In genomic region chr11:12355681-12356080, GRCm38 (mm10) we compare ENCODE assay signal across 12 mouse cellular contexts.
DNase-seq lines count a peak whose midpoint lies in the region; ATAC-seq and TF ChIP-seq lines count a peak whose summit lies in the region.
"Had no signal": no experiment of that assay in that cellular context is flagged by ENCODE, and none has a peak within 500 bp of the region (broad histone marks: within the 10 kb centered on the region; RNA-seq: fewer than 3 reads in every experiment).

No protein-coding gene starts in this region.

- no peaks in the 10 kb centered on the region for H3K27me3 ChIP-seq in forebrain, postnatal 0 days (ENCODE audit: insufficient read depth, low read length)
- 0 out of 2 replicates have a peak, but pooled peaks cover 3% of the 10 kb centered on the region for H3K27me3 ChIP-seq in embryonic facial prominence, embryonic 10.5 days (replicated peaks; ENCODE audit: low read depth, poor library complexity, severe bottlenecking)
- H3K27me3 ChIP-seq: limb, embryonic 15.5 days had no signal

- H3K9ac ChIP-seq in forebrain, postnatal 0 days: no peak overlapping the region
- H3K9ac ChIP-seq: limb, embryonic 15.5 days had no signal

- H3K4me3 ChIP-seq in forebrain, postnatal 0 days (ENCODE audit: low read depth, low read length): no peak overlapping the region
- no peak overlapping the region for H3K4me3 ChIP-seq in embryonic facial prominence, embryonic 10.5 days
- H3K4me3 ChIP-seq: erythroblast, embryonic 14.5 days; hindbrain, embryonic 10.5 days; limb, embryonic 15.5 days had no signal

- no peak for DNase-seq in frontal cortex, adult 2 months (ENCODE audit: extremely low spot score in 1 of 2, low spot score in 1 of 2)
- DNase-seq in urinary bladder, postnatal 14 days (ENCODE audit: low spot score): peak; percentile 8
- DNase-seq in urinary bladder, adult 18-20 months (ENCODE audit: low spot score in 2 of 2): no peak
- DNase-seq in kidney, postnatal 36 days: peak; percentile 78 to 82
- no peak for DNase-seq in forebrain, postnatal 0 days
- DNase-seq in embryonic facial prominence, embryonic 10.5 days (ENCODE audit: low spot score): no peak
- no peak for DNase-seq in gastrocnemius, postnatal 25 days

- no peaks in the 10 kb centered on the region for H3K36me3 ChIP-seq in forebrain, postnatal 0 days (ENCODE audit: insufficient read depth)
- H3K36me3 ChIP-seq in embryonic facial prominence, embryonic 10.5 days (replicated peaks): no peaks in the 10 kb centered on the region
- H3K36me3 ChIP-seq: hindbrain, embryonic 10.5 days; limb, embryonic 15.5 days had no signal

- 0 out of 2 replicates have a peak, but pooled peaks have one; percentile 20 for ATAC-seq in frontal cortex, adult (ENCODE audit: low TSS enrichment)
- no peak for ATAC-seq in forebrain, postnatal 0 days
- ATAC-seq: intestine, embryonic 16.5 days had no signal

- H3K9me3 ChIP-seq in forebrain, postnatal 0 days (ENCODE audit: low read length): no peaks in the 10 kb centered on the region
- H3K9me3 ChIP-seq in embryonic facial prominence, embryonic 10.5 days: no peaks in the 10 kb centered on the region
- H3K9me3 ChIP-seq: hindbrain, embryonic 10.5 days; limb, embryonic 15.5 days had no signal

- no peaks in the 10 kb centered on the region for H3K4me1 ChIP-seq in forebrain, postnatal 0 days (ENCODE audit: insufficient read depth)
- peaks cover 8% of the 10 kb centered on the region for H3K4me1 ChIP-seq in embryonic facial prominence, embryonic 10.5 days
- H3K4me1 ChIP-seq: hindbrain, embryonic 10.5 days had no signal

- no peak for TF ChIP-seq CTCF in forebrain, postnatal 0 days (IDR thresholded peaks at IDR 0.05; ENCODE audit: low read depth)

- no peak overlapping the region for H3K27ac ChIP-seq in forebrain, postnatal 0 days (ENCODE audit: low read depth, low read length)
- H3K27ac ChIP-seq in embryonic facial prominence, embryonic 10.5 days (replicated peaks): no peak overlapping the region
- H3K27ac ChIP-seq: hindbrain, embryonic 10.5 days; limb, embryonic 15.5 days had no signal

- 74% methylated on average over 3 of the region's 3 CpGs for WGBS in forebrain, postnatal 0 days
- WGBS in embryonic facial prominence, embryonic 10.5 days: 88% methylated on average over 3 of the region's 3 CpGs

- no peak overlapping the region for H3K4me2 ChIP-seq in forebrain, postnatal 0 days (ENCODE audit: low read depth)
- H3K4me2 ChIP-seq: limb, embryonic 15.5 days had no signal

Comparison
In these comparisons a context has a peak if more than half of its experiments do, and no peak if none do; other contexts are left out.
1. DNase-seq: peak in urinary bladder, postnatal 14 days (single experiment) and kidney, postnatal 36 days (2 of 2); none in frontal cortex, adult 2 months (0 of 2), urinary bladder, adult 18-20 months (0 of 2), forebrain, postnatal 0 days (single experiment), embryonic facial prominence, embryonic 10.5 days (single experiment) and gastrocnemius, postnatal 25 days (single experiment).